Mouse (Mus musculus) lung, postnatal 0 days (tissue): Measurements from ENCODE around the gene Pusl1. TPM values are rescaled to one million over a fixed set of nuclear protein-coding genes. Genes with fewer than 3 reads are reported as not detected.

ENCODE experiments used
- ATAC-seq: fragments of 200-750 bp; cut with Nextera tagmentation; 2 replicates; pipeline ENCODE4 v1.8.0; 2017; ENCODE audit warnings: moderate library complexity
- DNase-seq: peaks from one replicate; pipeline ENCODE4 v3.0.0-alpha.2; 2016; ENCODE audit warnings: low spot score
- H3K27ac ChIP-seq: fragments of 300-500 bp; sonication (generic); 2 replicates; pipeline ENCODE4 v1.5.1; 2014; ENCODE audit warnings: antibody characterized with exemption, mild to moderate bottlenecking, low read length, mixed read lengths
- H3K27me3 ChIP-seq: fragments of 300-500 bp; sonication (generic); replicated peaks from 2 replicates; pipeline ENCODE4 v1.6.1; 2014; ENCODE audit warnings: low read length, mixed read lengths; ENCODE audit not compliant: insufficient read depth
- H3K36me3 ChIP-seq: fragments of 300-500 bp; sonication (generic); 2 replicates; pipeline ENCODE4 v1.6.1; 2014; ENCODE audit warnings: low read length, mixed read lengths; ENCODE audit not compliant: insufficient read depth
- H3K4me1 ChIP-seq: fragments of 300-500 bp; sonication (generic); 2 replicates; pipeline ENCODE4 v1.6.1; 2014; ENCODE audit warnings: antibody characterized with exemption, low read depth, low read length, mixed read lengths; ENCODE audit not compliant: insufficient read depth
- H3K4me2 ChIP-seq: fragments of 300-500 bp; sonication (generic); replicated peaks from 2 replicates; pipeline ENCODE4 v1.6.1; 2014; ENCODE audit warnings: low read depth, mild to moderate bottlenecking, low read length, moderate library complexity, mixed read lengths
- H3K4me3 ChIP-seq: fragments of 300-500 bp; sonication (generic); 2 replicates; pipeline ENCODE4 v1.5.1; 2014; ENCODE audit warnings: low read depth, low read length
- H3K9ac ChIP-seq: fragments of 300-500 bp; sonication (generic); replicated peaks from 2 replicates; pipeline ENCODE4 v1.6.1; 2014; ENCODE audit warnings: low read depth, mild to moderate bottlenecking
- H3K9me3 ChIP-seq: fragments of 300-500 bp; sonication (generic); 2 replicates; pipeline ENCODE4 v1.6.1; 2016; ENCODE audit warnings: low read length, mixed read lengths
- CTCF ChIP-seq: IDR thresholded peaks from 2 replicates; pipeline ENCODE4 v1.5.1; 2016; ENCODE audit warnings: antibody characterized with exemption, mild to moderate bottlenecking
- EP300 ChIP-seq: IDR thresholded peaks from 2 replicates; pipeline ENCODE4 v1.6.1; 2016; ENCODE audit warnings: antibody characterized with exemption, mild to moderate bottlenecking, control low read depth
- WGBS: fragments of 180-500 bp; shearing (Covaris S2); extraction: QIAGEN DNeasy Blood & Tissue Kit; methylation state at CpG from one replicate; pipeline ENCODE4 v1.1.7; 2014; 5-methylcytosine and 5-hydroxymethylcytosine counted together
- polyA plus RNA-seq: library from polyadenylated mRNA; unstranded; fragments of >200 nt; fragmentation: Nextera tagmentation; extraction: Ambion mirVana; gene quantifications from 2 replicates; pipeline ENCODE4 v1.2.1, GENCODE M21; 2015

Pusl1 gene
- polyA plus RNA-seq, 1 experiment from 2014 or later, result 29.3 TPM

- H3K4me2 ChIP-seq, result no peak overlapping the region
- H3K4me1 ChIP-seq, result peaks cover 29% of the 10 kb centered on the region
- H3K9me3 ChIP-seq, result no peaks in the 10 kb centered on the region
- ATAC-seq, result no peak
- H3K27ac ChIP-seq, result no peak overlapping the region
- no peak overlapping the region for H3K9ac ChIP-seq
- WGBS, result 96% methylated on average over 12 of the region's 12 CpGs
- peaks cover 18% of the 10 kb centered on the region; the same call in 1 of the 2 replicates for H3K36me3 ChIP-seq
- no peak for DNase-seq
- H3K4me3 ChIP-seq, result no peak overlapping the region
- no peaks in the 10 kb centered on the region for H3K27me3 ChIP-seq
- TF ChIP-seq CTCF (no peak), EP300 (no peak)
Measured at GRCm38 (mm10) chr4:155896461-155896860, 4.9 kb upstream of the Pusl1 start.

GRCm38 (mm10) chr4:155895826-155896225 is 4.2 kb upstream of the Pusl1 start:
- no peak for ATAC-seq
- Histone ChIP-seq H3K4me2 (no peak overlapping the region), H3K27me3 (no peaks in the 10 kb centered on the region), H3K4me3 (no peak overlapping the region), H3K9ac (no peak overlapping the region), H3K4me1 (peaks cover 29% of the 10 kb centered on the region), H3K9me3 (no peaks in the 10 kb centered on the region), H3K36me3 (peaks cover 18% of the 10 kb centered on the region; the same call in 1 of the 2 replicates), H3K27ac (no peak overlapping the region)
- DNase-seq, result no peak
- TF ChIP-seq CTCF (no peak), EP300 (no peak)
- WGBS, result 83% methylated on average over 4 of the region's 4 CpGs

- 41% methylated on average over 6 of the region's 6 CpGs for WGBS
- no peak overlapping the region; the same call in 1 of the 2 replicates for H3K9ac ChIP-seq
- H3K4me1 ChIP-seq, result peaks cover 29% of the 10 kb centered on the region
Measured at GRCm38 (mm10) chr4:155895216-155895615, 3.6 kb upstream of the Pusl1 start.

GRCm38 (mm10) chr4:155894311-155894881 is 2.8 kb upstream of the Pusl1 start:
- DNase-seq (peak; percentile 86), ATAC-seq (peak; percentile 39)
- Histone ChIP-seq H3K4me3 (peak overlapping the region; percentile 10; the same call in 1 of the 2 replicates), H3K4me1 (peaks cover 29% of the 10 kb centered on the region), H3K9me3 (no peaks in the 10 kb centered on the region), H3K27ac (peak overlapping the region; percentile 71), H3K9ac (no peak overlapping the region), H3K27me3 (no peaks in the 10 kb centered on the region), H3K4me2 (peak overlapping the region; percentile 97), H3K36me3 (peaks cover 13% of the 10 kb centered on the region; the same call in 1 of the 2 replicates)
- TF ChIP-seq EP300 (no peak), CTCF (peak; percentile 21; the same call in 1 of the 2 replicates)
- WGBS, result 13% methylated on average over 8 of the region's 8 CpGs

More at GRCm38 (mm10) chr4:155895216-155895615, 3.6 kb upstream of the Pusl1 start:
- Histone ChIP-seq H3K9me3 (no peaks in the 10 kb centered on the region), H3K4me2 (peak overlapping the region; percentile 97), H3K36me3 (peaks cover 18% of the 10 kb centered on the region; the same call in 1 of the 2 replicates), H3K27me3 (no peaks in the 10 kb centered on the region), H3K27ac (peak overlapping the region; percentile 71; the same call in 1 of the 2 replicates), H3K4me3 (no peak overlapping the region)
- TF ChIP-seq CTCF, result no peak
- peak; percentile 22; the same call in 1 of the 2 replicates for TF ChIP-seq EP300
- ATAC-seq (no peak), DNase-seq (peak; percentile 58)

GRCm38 (mm10) chr4:155893212-155893690 is 1.7 kb upstream of the Pusl1 start:
- TF ChIP-seq CTCF, result no peak
- no peak for TF ChIP-seq EP300
- Histone ChIP-seq H3K9me3 (no peaks in the 10 kb centered on the region), H3K9ac (no peak overlapping the region; the same call in 1 of the 2 replicates), H3K27ac (no peak overlapping the region), H3K4me3 (peak overlapping the region; percentile 90; the same call in 1 of the 2 replicates), H3K36me3 (peaks cover 10% of the 10 kb centered on the region; the same call in 1 of the 2 replicates), H3K4me2 (peak overlapping the region; percentile 97), H3K27me3 (no peaks in the 10 kb centered on the region), H3K4me1 (peaks cover 29% of the 10 kb centered on the region)
- 67% methylated on average over 8 of the region's 8 CpGs for WGBS
- ATAC-seq (no peak), DNase-seq (no peak)

- DNase-seq, result peak; percentile 48
- peak overlapping the region; percentile 91 for H3K9ac ChIP-seq
- peak overlapping the region; percentile 90 for H3K4me3 ChIP-seq
- WGBS, result 5% methylated on average over 37 of the region's 37 CpGs
- H3K4me2 ChIP-seq, result peak overlapping the region; percentile 97
- H3K27me3 ChIP-seq, result no peaks in the 10 kb centered on the region
- peaks cover 29% of the 10 kb centered on the region for H3K4me1 ChIP-seq
- no peak for TF ChIP-seq EP300
- TF ChIP-seq CTCF, result no peak
- H3K36me3 ChIP-seq, result peaks cover 12% of the 10 kb centered on the region; the same call in 1 of the 2 replicates
- ATAC-seq, result peak; percentile 22
- peak overlapping the region; percentile 99 for H3K27ac ChIP-seq
- no peaks in the 10 kb centered on the region for H3K9me3 ChIP-seq
Measured at GRCm38 (mm10) chr4:155892438-155893211, 1.0 kb upstream of the Pusl1 start.
